Mouse (Mus musculus): ENCODE data around the gene Ffar3.

- TF ChIP-seq CTCF (IDR thresholded peaks at IDR 0.05; ENCODE audit: low read depth) (no peak), EP300 (IDR thresholded peaks at IDR 0.05; ENCODE audit: low read depth) (no peak)
These were observed 5.5 kb upstream of the Ffar3 start, which contains the start of gene Ffar1 for GRCm38 (mm10) chr7:30861464-30861863.

All from heart, postnatal 0 days (tissue).